Mouse (Mus musculus): ENCODE results near the gene 9330182L06Rik.
A peak's percentile ranks its signal among the peaks of the same experiment; 100 is the strongest.

Gene 9330182L06Rik

GRCm38 (mm10) chr5:9265586-9266279 is at the start of gene 9330182L06Rik:
Gene 9330182L06Rik, plus strand, starts transcription at chr5:9266118.
- DNase-seq (ENCODE audit: low read depth, low spot score): peak; percentile 43

GRCm38 (mm10) chr5:9227456-9228008 is 38.4 kb upstream of the 9330182L06Rik start:
- DNase-seq (ENCODE audit: low read depth, low spot score): no peak

- DNase-seq (ENCODE audit: low read depth, low spot score): no peak
Observed at GRCm38 (mm10) chr5:9264361-9264760, 1.6 kb upstream of the 9330182L06Rik start.

- DNase-seq (ENCODE audit: low read depth, low spot score): peak; percentile 42
Observed at GRCm38 (mm10) chr5:9266280-9266923, 484 bp downstream of the 9330182L06Rik start.

- DNase-seq (ENCODE audit: low read depth, low spot score): no peak
Observed at GRCm38 (mm10) chr5:9269666-9270065, 3.7 kb downstream of the 9330182L06Rik start.

GRCm38 (mm10) chr5:9272976-9273375 is 7.1 kb downstream of the 9330182L06Rik start:
- DNase-seq (ENCODE audit: low read depth, low spot score): no peak

- DNase-seq (ENCODE audit: low read depth, low spot score): no peak
Observed at GRCm38 (mm10) chr5:9295777-9296549, 30.0 kb downstream of the 9330182L06Rik start.

- no peak for DNase-seq (ENCODE audit: low read depth, low spot score)
Observed at GRCm38 (mm10) chr5:9296550-9296928, 30.6 kb downstream of the 9330182L06Rik start.

- DNase-seq (ENCODE audit: low read depth, low spot score): no peak
Observed at GRCm38 (mm10) chr5:9326863-9327262, 60.9 kb downstream of the 9330182L06Rik start.

- DNase-seq (ENCODE audit: low read depth, low spot score): no peak
Observed at GRCm38 (mm10) chr5:9327528-9327927, 61.6 kb downstream of the 9330182L06Rik start.

- DNase-seq (ENCODE audit: low read depth, low spot score): no peak
Observed at GRCm38 (mm10) chr5:9338756-9339510, 73.0 kb downstream of the 9330182L06Rik start.

GRCm38 (mm10) chr5:9339511-9340173 is 73.7 kb downstream of the 9330182L06Rik start:
- DNase-seq (ENCODE audit: low read depth, low spot score): no peak

GRCm38 (mm10) chr5:9344581-9344980 is 78.7 kb downstream of the 9330182L06Rik start:
- DNase-seq (ENCODE audit: low read depth, low spot score): no peak

GRCm38 (mm10) chr5:9345038-9345617 is 79.2 kb downstream of the 9330182L06Rik start:
- no peak for DNase-seq (ENCODE audit: low read depth, low spot score)

GRCm38 (mm10) chr5:9345625-9346024 is 79.7 kb downstream of the 9330182L06Rik start:
- DNase-seq (ENCODE audit: low read depth, low spot score): no peak

- DNase-seq (ENCODE audit: low read depth, low spot score): peak; percentile 2
Observed at GRCm38 (mm10) chr5:9346510-9346909, 80.6 kb downstream of the 9330182L06Rik start.

- DNase-seq (ENCODE audit: low read depth, low spot score): no peak
Observed at GRCm38 (mm10) chr5:9352163-9352562, 86.2 kb downstream of the 9330182L06Rik start.

GRCm38 (mm10) chr5:9352646-9353045 is 86.7 kb downstream of the 9330182L06Rik start:
- DNase-seq (ENCODE audit: low read depth, low spot score): no peak

GRCm38 (mm10) chr5:9354257-9354656 is 88.3 kb downstream of the 9330182L06Rik start:
- no peak for DNase-seq (ENCODE audit: low read depth, low spot score)

- no peak for DNase-seq (ENCODE audit: low read depth, low spot score)
Observed at GRCm38 (mm10) chr5:9358076-9358475, 92.2 kb downstream of the 9330182L06Rik start.

Data from ES-CJ7 (cell line).